Mouse (Mus musculus) limb, embryonic 13.5 days (tissue): Measurements from ENCODE around the gene Gm7233. TPM values are rescaled to one million over a fixed set of nuclear protein-coding genes. Genes with fewer than 3 reads are reported as not detected.
"Not testable (repeated sequence)": the region's sequence is repeated elsewhere in the genome, so short reads cannot be mapped to it uniquely, and the experiment has no call there.

Experiments
- ATAC-seq: fragments of 200-750 bp; cut with Nextera tagmentation; 2 replicates; pipeline ENCODE4 v1.8.0; 2017; ENCODE audit warnings: low read depth, moderate number of reproducible peaks, moderate TSS enrichment; ENCODE audit not compliant: low FRiP score
- H3K27ac ChIP-seq: fragments of 300-500 bp; sonication (generic); 2 replicates; pipeline ENCODE4 v1.5.1; 2015; ENCODE audit warnings: inconsistent platforms, mild to moderate bottlenecking, moderate library complexity
- H3K27me3 ChIP-seq: fragments of 300-500 bp; sonication (generic); 2 replicates; pipeline ENCODE4 v1.6.1; 2015; ENCODE audit warnings: mild to moderate bottlenecking, inconsistent platforms
- H3K36me3 ChIP-seq: fragments of 300-500 bp; sonication (generic); 2 replicates; pipeline ENCODE4 v1.6.1; 2015; ENCODE audit warnings: inconsistent platforms, mild to moderate bottlenecking, moderate library complexity
- H3K4me1 ChIP-seq: fragments of 300-500 bp; sonication (generic); 2 replicates; pipeline ENCODE4 v1.6.1; 2015; ENCODE audit warnings: inconsistent platforms
- H3K4me2 ChIP-seq: fragments of 300-500 bp; sonication (generic); replicated peaks from 2 replicates; pipeline ENCODE4 v1.6.1; 2015; ENCODE audit warnings: inconsistent platforms, mild to moderate bottlenecking, moderate library complexity
- H3K4me3 ChIP-seq: fragments of 300-500 bp; sonication (generic); 2 replicates; pipeline ENCODE4 v1.5.1; 2015; ENCODE audit warnings: moderate library complexity, mild to moderate bottlenecking, inconsistent platforms
- H3K9ac ChIP-seq: fragments of 300-500 bp; sonication (generic); 2 replicates; pipeline ENCODE4 v1.6.1; 2015; ENCODE audit warnings: mild to moderate bottlenecking, inconsistent platforms
- H3K9me3 ChIP-seq: fragments of 300-500 bp; sonication (generic); 2 replicates; pipeline ENCODE4 v1.6.1; 2016; ENCODE audit warnings: inconsistent platforms
- WGBS: fragments of 180-500 bp; shearing (Covaris S2); methylation state at CpG from one replicate; pipeline ENCODE4 v1.1.7; 2015; 5-methylcytosine and 5-hydroxymethylcytosine counted together
- polyA plus RNA-seq: library from polyadenylated mRNA; unstranded; fragments of >200 nt; fragmentation: Nextera tagmentation; extraction: Ambion mirVana; gene quantifications from 2 replicates; pipeline ENCODE4 v1.2.1, GENCODE M21; 2015

Gene Gm7233
- not detected in 2 replicates for polyA plus RNA-seq

- H3K4me3 ChIP-seq, H3K9ac ChIP-seq, H3K27ac ChIP-seq, H3K4me1 ChIP-seq, H3K4me2 ChIP-seq, H3K36me3 ChIP-seq, ATAC-seq, H3K9me3 ChIP-seq, H3K27me3 ChIP-seq: not testable (repeated sequence)
- 74% methylated on average over 5 of the region's 5 CpGs for WGBS
Measured at GRCm38 (mm10) chr14:43179567-43179966, at the start of gene Gm7233. Gm7233 (plus strand) TSS chr14:43179867.

- H3K27me3 ChIP-seq, H3K36me3 ChIP-seq, ATAC-seq, H3K9me3 ChIP-seq, H3K9ac ChIP-seq, H3K4me3 ChIP-seq, H3K4me1 ChIP-seq, H3K4me2 ChIP-seq, H3K27ac ChIP-seq: not testable (repeated sequence)
- 57% methylated on average over 4 of the region's 4 CpGs for WGBS
Measured at GRCm38 (mm10) chr14:43167189-43167588, 12.5 kb upstream of the Gm7233 start.

- H3K4me1 ChIP-seq, H3K27me3 ChIP-seq, H3K4me3 ChIP-seq, ATAC-seq, H3K36me3 ChIP-seq, H3K9me3 ChIP-seq, H3K4me2 ChIP-seq, H3K27ac ChIP-seq, H3K9ac ChIP-seq: not testable (repeated sequence)
- no CpG with 5 or more reads among the region's 10 CpGs for WGBS
Measured at GRCm38 (mm10) chr14:43167942-43168341, 11.7 kb upstream of the Gm7233 start.

- not testable (repeated sequence) for H3K9me3 ChIP-seq, H3K36me3 ChIP-seq, H3K4me3 ChIP-seq, H3K27ac ChIP-seq, H3K9ac ChIP-seq, H3K27me3 ChIP-seq, H3K4me1 ChIP-seq, H3K4me2 ChIP-seq, ATAC-seq
- 19% methylated on average over 1 of the region's 10 CpGs for WGBS
Measured at GRCm38 (mm10) chr14:43168573-43169170, 11.0 kb upstream of the Gm7233 start.

DNA sequence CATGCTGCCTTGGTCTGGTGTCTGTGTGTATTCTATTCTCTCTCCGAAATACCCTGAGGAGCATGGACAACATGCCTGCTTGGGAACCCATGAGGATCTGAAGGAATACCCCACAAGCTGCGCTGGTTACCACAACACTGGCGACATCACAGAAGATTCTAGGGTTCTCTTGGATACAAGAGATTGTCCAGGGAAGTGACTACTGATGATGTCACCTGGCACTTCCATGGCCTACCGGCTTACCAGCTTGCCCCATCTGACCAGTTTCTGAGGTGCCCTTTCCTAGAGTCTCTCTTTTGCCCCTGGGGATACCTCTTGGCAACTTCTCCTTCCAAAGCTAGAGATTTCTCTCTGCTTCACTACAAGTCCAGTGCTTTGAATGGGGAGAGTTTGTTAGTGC, 55.5 kb downstream of the Gm7233 start, which contains the start of gene Gm8122:
TSS of gene Gm8122 (minus strand) at position 101 of the 400 bp plus-strand sequence.
- not testable (repeated sequence) for H3K4me1 ChIP-seq, H3K4me2 ChIP-seq, H3K9me3 ChIP-seq, H3K27me3 ChIP-seq, H3K4me3 ChIP-seq, ATAC-seq, H3K27ac ChIP-seq, H3K36me3 ChIP-seq, H3K9ac ChIP-seq
- WGBS = 90% methylated on average over 4 of the region's 4 CpGs

Other genes with a start within 250 kb of the Gm7233 start
- gene Gm8082, start 186.2 kb upstream of the Gm7233 start, polyA plus RNA-seq = not detected in 2 replicates
- gene Gm10376, start 164.2 kb upstream of the Gm7233 start, polyA plus RNA-seq = not detected in 2 replicates
- gene Gm8094, start 103.2 kb upstream of the Gm7233 start, polyA plus RNA-seq = not detected in 2 replicates
- 0.08 TPM in 1 of 2 replicates, not detected in the other for gene Gm8104, start 79.3 kb upstream of the Gm7233 start, polyA plus RNA-seq
- not detected in 2 replicates for gene Gm8122, start 55.4 kb downstream of the Gm7233 start, polyA plus RNA-seq
- gene Gm8126, start 78.8 kb downstream of the Gm7233 start, polyA plus RNA-seq = not detected in 2 replicates
- not detected in 2 replicates for gene Gm9732, start 95.2 kb downstream of the Gm7233 start, polyA plus RNA-seq
- gene Gm8127, start 114.0 kb downstream of the Gm7233 start, polyA plus RNA-seq = not detected in 2 replicates
- not detected in 2 replicates for gene 1700001F09Rik, start 167.9 kb downstream of the Gm7233 start, polyA plus RNA-seq
- gene Gm8138, start 236.5 kb downstream of the Gm7233 start, polyA plus RNA-seq = not detected in 2 replicates